Mouse (Mus musculus) heart, embryonic 15.5 days (tissue): Measurements from ENCODE around the gene Vav2. TPM values are rescaled to one million over a fixed set of nuclear protein-coding genes. Genes with fewer than 3 reads are reported as not detected.

ENCODE experiments used
- ATAC-seq: fragments of 200-750 bp; cut with Nextera tagmentation; replicated peaks from 2 replicates; pipeline ENCODE4 v1.8.0; 2017; ENCODE audit warnings: low read depth, moderate TSS enrichment; ENCODE audit not compliant: insufficient number of reproducible peaks, insufficient read depth, low FRiP score
- H3K27ac ChIP-seq: fragments of 300-500 bp; sonication (generic); 2 replicates; pipeline ENCODE4 v1.5.1; 2015; ENCODE audit warnings: mild to moderate bottlenecking, inconsistent platforms
- H3K27me3 ChIP-seq: fragments of 300-500 bp; sonication (generic); 2 replicates; pipeline ENCODE4 v1.6.1; 2015; ENCODE audit warnings: inconsistent platforms
- H3K36me3 ChIP-seq: fragments of 300-500 bp; sonication (generic); 2 replicates; pipeline ENCODE4 v1.6.1; 2015; ENCODE audit warnings: mild to moderate bottlenecking, inconsistent platforms
- H3K4me1 ChIP-seq: fragments of 300-500 bp; sonication (generic); replicated peaks from 2 replicates; pipeline ENCODE4 v1.6.1; 2015; ENCODE audit warnings: inconsistent platforms
- H3K4me2 ChIP-seq: fragments of 300-500 bp; sonication (generic); 2 replicates; pipeline ENCODE4 v1.6.1; 2015; ENCODE audit warnings: inconsistent platforms, mild to moderate bottlenecking, moderate library complexity
- H3K4me3 ChIP-seq: fragments of 300-500 bp; sonication (generic); 2 replicates; pipeline ENCODE4 v1.5.1; 2015; ENCODE audit warnings: mild to moderate bottlenecking, inconsistent platforms
- H3K9ac ChIP-seq: fragments of 300-500 bp; sonication (generic); 2 replicates; pipeline ENCODE4 v1.6.1; 2015; ENCODE audit warnings: mild to moderate bottlenecking, inconsistent platforms
- H3K9me3 ChIP-seq: fragments of 300-500 bp; sonication (generic); replicated peaks from 2 replicates; pipeline ENCODE4 v1.6.1; 2016; ENCODE audit warnings: inconsistent platforms
- WGBS: fragments of 180-500 bp; shearing (Covaris S2); methylation state at CpG from one replicate; pipeline ENCODE4 v1.1.7; 2015; ENCODE audit warnings: mixed read lengths; 5-methylcytosine and 5-hydroxymethylcytosine counted together
- polyA plus RNA-seq: library from polyadenylated mRNA; unstranded; fragments of >200 nt; fragmentation: Nextera tagmentation; extraction: Ambion mirVana; gene quantifications from 2 replicates; pipeline ENCODE4 v1.2.1, GENCODE M21; 2015

Vav2 gene
- polyA plus RNA-seq, 1 experiment from 2014 or later: 3.1 TPM

DNA sequence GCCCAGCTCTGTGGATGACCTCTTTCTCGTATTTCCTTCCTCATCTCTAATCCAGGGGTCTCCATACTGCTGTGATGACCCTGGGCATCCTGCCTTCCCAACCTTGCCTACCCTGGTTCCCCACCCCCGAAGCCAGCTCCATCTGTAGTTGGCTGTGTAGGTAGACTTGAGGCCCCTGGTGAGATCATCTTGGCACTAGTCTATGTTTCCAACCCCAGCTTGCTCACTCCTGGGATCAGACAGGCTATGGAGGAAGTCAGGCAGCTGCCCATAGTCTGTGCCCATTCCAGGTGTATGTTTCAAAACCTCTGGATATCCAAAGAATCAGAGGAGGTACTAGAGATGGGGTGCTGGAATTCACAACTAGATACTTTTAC lies 179.4 kb downstream of the Vav2 start:
- WGBS: 25% methylated on average over 2 of the region's 2 CpGs
- H3K4me3 ChIP-seq: peak overlapping the region; percentile 22; the same call in 1 of the 2 replicates
- peak overlapping the region; percentile 51; the same call in 1 of the 2 replicates for H3K9ac ChIP-seq
- no peaks in the 10 kb centered on the region for H3K27me3 ChIP-seq
- peak; percentile 67 for ATAC-seq
- no peaks in the 10 kb centered on the region for H3K9me3 ChIP-seq
- H3K4me2 ChIP-seq: peak overlapping the region; percentile 60
- no peaks in the 10 kb centered on the region for H3K36me3 ChIP-seq
- H3K27ac ChIP-seq: peak overlapping the region; percentile 83
- peaks cover 25% of the 10 kb centered on the region for H3K4me1 ChIP-seq

DNA sequence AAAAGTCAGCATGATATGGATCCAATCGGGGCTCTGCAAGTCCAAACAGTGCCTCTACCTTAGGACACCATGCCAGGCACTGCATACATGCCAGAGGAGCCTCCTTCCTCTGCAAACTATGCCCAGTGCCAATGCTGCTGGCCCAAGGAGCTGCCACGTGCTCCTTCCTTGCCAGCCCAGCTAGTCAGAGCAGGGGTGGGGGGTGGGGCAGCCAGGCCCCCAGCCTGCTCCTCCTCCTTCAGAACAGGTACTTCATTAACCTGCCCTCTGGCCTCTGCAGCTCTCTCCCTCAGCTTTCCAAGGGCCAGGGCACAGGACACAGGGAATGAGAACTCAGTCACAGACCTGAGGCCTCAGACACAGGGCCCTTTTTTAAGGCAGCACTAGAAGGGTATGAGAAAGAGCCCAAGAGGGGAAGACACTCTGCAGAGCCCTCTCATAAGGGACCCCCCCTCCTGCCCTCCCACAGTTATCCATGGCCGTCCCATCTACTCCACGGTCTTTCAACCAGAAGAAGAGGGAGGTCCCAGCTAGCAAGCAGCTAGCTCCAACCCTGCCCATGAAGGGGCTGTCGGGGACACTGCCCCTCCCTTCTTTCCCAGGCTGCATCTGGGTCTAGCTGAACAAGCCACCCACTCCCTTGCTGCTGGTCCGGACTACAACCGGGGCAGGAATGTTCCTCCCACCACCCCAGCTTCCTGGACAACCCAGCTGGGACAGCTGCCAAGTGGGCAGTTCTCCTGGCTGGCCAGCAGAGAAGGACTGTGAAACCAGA lies 179.9 kb downstream of the Vav2 start:
- Histone ChIP-seq H3K36me3 (no peaks in the 10 kb centered on the region), H3K4me3 (peak overlapping the region; percentile 22), H3K9me3 (no peaks in the 10 kb centered on the region), H3K4me2 (peak overlapping the region; percentile 60), H3K27me3 (no peaks in the 10 kb centered on the region), H3K9ac (peak overlapping the region; percentile 51), H3K27ac (peak overlapping the region; percentile 83), H3K4me1 (peaks cover 25% of the 10 kb centered on the region)
- WGBS: 19% methylated on average over 7 of the region's 7 CpGs
- peak; percentile 92 for ATAC-seq

DNA sequence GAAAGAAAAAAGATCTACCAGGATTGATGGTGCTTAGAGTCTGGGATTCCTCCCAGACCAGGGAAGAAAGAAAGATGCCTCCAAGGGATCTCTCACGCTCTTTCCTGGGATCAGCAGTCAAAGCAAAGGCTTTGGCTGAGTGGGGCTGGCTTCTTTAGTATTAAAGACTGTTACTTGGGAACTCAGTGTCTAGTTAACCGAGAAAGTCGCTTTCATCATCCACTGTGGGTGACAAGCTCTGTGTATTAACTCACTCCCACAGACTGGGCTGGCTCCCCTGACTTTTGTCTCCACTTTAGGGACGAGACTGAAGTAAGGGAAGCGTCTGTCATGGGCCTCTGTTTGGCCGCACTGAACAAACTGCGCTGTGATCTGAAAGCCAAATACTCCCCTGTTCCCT lies 180.9 kb downstream of the Vav2 start:
- Histone ChIP-seq H3K4me3 (peak overlapping the region; percentile 11; the same call in 1 of the 2 replicates), H3K27ac (no peak overlapping the region), H3K36me3 (no peaks in the 10 kb centered on the region), H3K9ac (0 out of 2 replicates have a peak overlapping the region, but pooled peaks have one; percentile 51), H3K4me1 (peaks cover 25% of the 10 kb centered on the region), H3K4me2 (peak overlapping the region; percentile 60), H3K9me3 (no peaks in the 10 kb centered on the region), H3K27me3 (no peaks in the 10 kb centered on the region)
- no peak for ATAC-seq
- 59% methylated on average over 7 of the region's 7 CpGs for WGBS

DNA sequence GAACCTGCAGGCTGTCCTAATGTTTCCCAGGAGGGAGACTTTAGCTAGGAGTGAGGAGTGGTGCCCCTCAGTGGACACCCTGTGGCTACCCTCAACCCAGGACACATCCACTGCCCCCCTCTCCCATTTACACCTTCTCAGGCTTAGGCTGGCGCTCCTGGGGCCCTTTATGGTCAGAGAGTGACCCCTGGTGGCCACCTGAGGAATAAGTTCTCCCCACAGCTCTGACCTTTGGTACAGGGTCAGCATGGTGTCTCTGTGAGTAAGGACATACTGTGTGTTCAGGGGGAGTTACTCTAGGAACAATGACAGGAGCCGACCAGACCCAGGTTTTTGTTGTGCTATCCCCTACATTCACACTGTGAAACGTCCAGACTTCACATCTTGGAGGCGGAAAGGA lies 189.5 kb downstream of the Vav2 start:
- ATAC-seq: no peak

DNA sequence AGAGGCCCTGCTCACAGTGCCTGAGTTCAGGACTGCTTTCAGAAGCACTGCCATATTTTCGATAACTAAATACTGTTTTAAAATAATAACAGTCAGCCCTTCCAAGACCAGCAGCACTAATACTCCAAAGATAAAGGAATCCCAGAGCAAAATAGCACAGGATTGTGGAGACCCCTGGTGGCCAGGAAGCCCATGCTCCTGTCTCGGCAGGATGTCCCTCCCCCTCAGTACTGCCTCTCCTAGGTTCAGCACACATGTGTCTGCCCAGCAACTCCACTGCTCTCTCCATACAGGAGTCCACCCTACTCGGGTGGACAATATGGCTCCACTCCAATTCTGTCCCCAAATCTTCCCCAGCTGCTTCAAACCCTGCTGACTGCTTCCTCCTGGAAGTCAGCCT lies 191.1 kb downstream of the Vav2 start:
- WGBS: 23% methylated on average over 3 of the region's 3 CpGs
- Histone ChIP-seq H3K4me3 (no peak overlapping the region), H3K9ac (no peak overlapping the region), H3K4me2 (no peak overlapping the region), H3K27ac (no peak overlapping the region), H3K4me1 (peaks cover 19% of the 10 kb centered on the region), H3K36me3 (no peaks in the 10 kb centered on the region), H3K27me3 (no peaks in the 10 kb centered on the region), H3K9me3 (no peaks in the 10 kb centered on the region)
- no peak for ATAC-seq

More for the DNA sequence above, 189.5 kb downstream of the Vav2 start:
- Histone ChIP-seq H3K27ac (no peak overlapping the region), H3K4me2 (no peak overlapping the region), H3K9ac (no peak overlapping the region), H3K4me3 (no peak overlapping the region), H3K9me3 (no peaks in the 10 kb centered on the region), H3K27me3 (no peaks in the 10 kb centered on the region), H3K36me3 (no peaks in the 10 kb centered on the region), H3K4me1 (peaks cover 10% of the 10 kb centered on the region)
- 31% methylated on average over 4 of the region's 4 CpGs for WGBS

DNA sequence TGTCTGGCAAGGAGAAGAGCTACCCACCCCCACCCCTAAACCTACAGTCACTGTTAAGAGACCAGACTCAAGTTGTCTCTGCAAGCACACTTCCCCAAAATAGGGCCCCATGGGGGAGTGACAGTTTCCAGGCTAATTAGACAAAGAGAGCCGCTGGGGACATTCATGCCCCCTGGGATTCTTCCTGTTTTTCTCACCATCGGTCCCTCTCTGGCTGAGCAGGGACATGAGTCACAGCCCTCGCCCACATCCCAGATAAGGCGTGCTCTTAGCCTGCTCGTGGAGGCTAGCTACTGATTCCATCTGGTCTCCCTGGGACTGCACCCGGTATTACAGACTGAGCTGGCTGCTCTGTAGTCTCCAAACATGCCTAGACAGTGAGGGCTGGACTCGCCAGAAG lies 194.5 kb downstream of the Vav2 start:
- ATAC-seq: peak; percentile 43; the same call in 1 of the 2 replicates
- Histone ChIP-seq H3K4me3 (no peak overlapping the region), H3K36me3 (no peaks in the 10 kb centered on the region), H3K27ac (peak overlapping the region; percentile 28), H3K27me3 (no peaks in the 10 kb centered on the region), H3K4me1 (peaks cover 19% of the 10 kb centered on the region), H3K9me3 (no peaks in the 10 kb centered on the region), H3K4me2 (no peak overlapping the region), H3K9ac (no peak overlapping the region)
- 11% methylated on average over 7 of the region's 7 CpGs for WGBS

DNA sequence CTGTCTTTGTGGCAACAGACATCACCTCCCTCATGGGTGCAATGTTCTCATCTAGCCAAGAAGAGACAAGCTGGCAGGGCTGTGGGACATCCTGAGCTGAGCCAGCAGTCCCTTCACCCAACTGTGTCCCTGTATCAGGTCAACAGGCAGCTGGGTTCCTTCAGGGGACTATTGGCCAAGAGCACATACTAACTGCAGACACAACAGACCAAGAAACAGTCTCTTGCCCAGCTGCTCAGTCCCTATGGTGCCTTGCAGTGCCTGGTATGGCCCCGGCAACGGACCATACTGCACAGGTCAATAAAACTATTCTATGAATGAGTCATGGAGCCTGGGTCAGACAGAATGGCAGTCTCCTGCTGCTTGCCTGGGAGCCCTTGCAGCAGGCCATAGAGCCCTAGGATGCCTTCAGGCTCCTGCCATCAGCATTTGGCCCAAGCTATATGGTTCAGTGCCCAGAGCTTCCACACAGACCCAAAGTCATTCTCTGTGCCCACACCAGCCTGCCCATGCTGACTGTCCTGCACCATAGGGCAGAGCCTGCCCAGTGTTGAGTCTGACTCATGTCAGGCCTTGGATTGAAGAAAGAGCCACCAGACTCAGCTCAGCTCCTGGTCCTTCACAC lies 197.2 kb downstream of the Vav2 start:
- Histone ChIP-seq H3K4me3 (no peak overlapping the region), H3K4me2 (no peak overlapping the region), H3K9me3 (no peaks in the 10 kb centered on the region), H3K27me3 (no peaks in the 10 kb centered on the region), H3K36me3 (no peaks in the 10 kb centered on the region), H3K4me1 (peaks cover 23% of the 10 kb centered on the region), H3K27ac (no peak overlapping the region), H3K9ac (no peak overlapping the region)
- ATAC-seq: no peak
- WGBS: 92% methylated on average over 2 of the region's 2 CpGs

DNA sequence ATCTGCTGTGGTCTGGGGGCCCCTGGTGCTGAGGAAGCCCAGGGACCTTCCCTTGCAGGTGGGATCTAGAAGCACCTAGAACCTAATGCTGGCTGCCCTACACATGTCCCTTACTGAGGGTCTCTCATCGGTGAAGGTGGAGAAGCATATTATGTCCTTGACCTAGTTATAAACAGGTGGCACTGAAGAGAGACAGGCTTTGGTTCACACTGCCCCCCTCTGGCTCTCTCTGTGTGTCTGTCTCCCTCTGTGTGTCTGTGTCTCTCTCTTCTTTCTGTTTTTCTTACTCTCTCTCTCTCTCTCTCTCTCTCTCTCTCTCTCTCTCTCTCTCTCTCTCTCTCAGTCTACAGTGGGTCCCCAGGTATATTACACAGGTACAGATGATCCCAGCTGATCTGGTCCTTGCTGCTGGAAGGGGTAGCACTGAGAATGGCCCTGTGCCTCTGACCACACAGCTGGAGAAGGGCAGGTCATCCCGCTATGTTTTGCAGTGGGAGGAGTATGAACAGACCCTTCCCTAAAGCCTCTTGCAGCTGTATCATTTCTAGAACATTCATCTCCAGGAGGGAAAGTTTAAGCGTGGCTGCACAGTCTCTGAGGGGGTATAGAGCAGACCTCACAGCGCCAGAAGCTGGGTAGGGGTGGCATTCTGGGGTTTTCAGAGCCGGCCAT lies 197.9 kb downstream of the Vav2 start:
- ATAC-seq: no peak
- Histone ChIP-seq H3K27ac (no peak overlapping the region), H3K9me3 (no peaks in the 10 kb centered on the region), H3K36me3 (no peaks in the 10 kb centered on the region), H3K4me1 (peaks cover 23% of the 10 kb centered on the region), H3K4me3 (no peak overlapping the region), H3K9ac (0 out of 2 replicates have a peak overlapping the region, but pooled peaks have one; percentile 5), H3K4me2 (no peak overlapping the region), H3K27me3 (no peaks in the 10 kb centered on the region)
- WGBS: 76% methylated on average over 5 of the region's 5 CpGs

DNA sequence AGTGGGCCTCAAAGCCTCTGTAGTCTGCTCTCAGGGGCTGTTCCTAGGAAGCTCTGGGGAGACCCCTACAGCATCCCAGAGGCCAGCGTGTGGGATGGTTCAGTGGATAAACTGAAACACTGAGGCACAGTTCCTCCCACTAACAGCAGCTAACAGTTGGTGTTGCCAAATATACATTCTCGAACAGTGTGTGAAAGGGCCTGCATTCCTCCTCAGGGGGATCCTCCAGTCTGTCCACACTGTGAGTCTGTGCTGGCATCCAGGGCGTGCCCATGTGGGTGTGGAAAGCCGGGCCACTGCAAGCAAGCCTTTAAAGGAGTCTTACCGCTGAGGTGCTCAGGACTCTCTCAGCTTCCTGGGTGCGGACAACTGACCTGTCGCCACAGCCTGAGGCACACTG lies 200.3 kb downstream of the Vav2 start:
- Histone ChIP-seq H3K4me2 (no peak overlapping the region), H3K36me3 (no peaks in the 10 kb centered on the region), H3K27me3 (no peaks in the 10 kb centered on the region), H3K9me3 (no peaks in the 10 kb centered on the region), H3K4me3 (no peak overlapping the region), H3K4me1 (peaks cover 5% of the 10 kb centered on the region), H3K9ac (no peak overlapping the region), H3K27ac (no peak overlapping the region)
- 58% methylated on average over 7 of the region's 7 CpGs for WGBS
- peak; percentile 47; the same call in 1 of the 2 replicates for ATAC-seq

DNA sequence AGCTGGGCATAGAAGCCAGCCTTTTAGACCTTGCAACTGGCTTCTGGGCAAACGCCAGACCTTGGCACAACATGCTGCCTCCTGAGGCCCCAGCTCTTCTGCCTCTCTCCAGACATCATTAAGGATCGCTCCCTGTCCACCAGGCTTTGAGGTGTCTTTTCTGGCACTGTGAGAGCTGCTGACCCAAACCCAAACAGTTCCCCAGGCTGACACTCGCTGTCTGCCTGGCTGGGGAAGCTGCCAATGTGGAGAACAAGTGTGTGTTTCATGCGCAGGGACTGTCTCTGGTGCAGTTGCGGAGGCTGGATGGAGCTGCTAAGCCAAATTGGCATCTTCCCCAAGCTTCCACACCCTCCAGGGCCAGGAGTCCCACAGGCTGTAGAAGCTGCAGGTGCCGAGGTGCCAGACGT lies 203.8 kb downstream of the Vav2 start:
- WGBS: 81% methylated on average over 7 of the region's 7 CpGs
- H3K27me3 ChIP-seq: no peaks in the 10 kb centered on the region
- H3K27ac ChIP-seq: no peak overlapping the region
- H3K36me3 ChIP-seq: no peaks in the 10 kb centered on the region
- ATAC-seq: no peak
- no peak overlapping the region for H3K9ac ChIP-seq
- H3K9me3 ChIP-seq: no peaks in the 10 kb centered on the region
- peaks cover 18% of the 10 kb centered on the region for H3K4me1 ChIP-seq
- H3K4me2 ChIP-seq: no peak overlapping the region
- H3K4me3 ChIP-seq: no peak overlapping the region

DNA sequence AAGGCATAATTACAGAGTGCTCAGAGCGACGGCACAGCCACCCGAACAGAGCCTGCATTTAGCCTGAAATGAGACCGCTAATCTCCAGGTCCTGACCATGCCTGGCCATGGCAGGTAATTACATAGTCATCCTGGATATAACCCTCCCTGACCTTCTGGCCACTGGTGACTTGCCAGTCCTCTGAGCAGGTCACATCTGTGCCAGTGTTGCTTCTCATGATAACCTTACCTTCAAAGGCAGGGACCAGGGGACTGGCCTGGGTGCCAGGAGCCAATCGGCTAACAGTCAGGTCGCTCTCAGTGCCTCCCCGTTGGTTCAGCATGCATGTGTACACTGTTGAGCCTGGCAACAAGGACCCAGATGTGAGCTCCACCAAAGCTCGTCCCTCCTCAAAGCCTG lies 208.3 kb downstream of the Vav2 start:
- Histone ChIP-seq H3K36me3 (no peaks in the 10 kb centered on the region), H3K4me3 (no peak overlapping the region), H3K27me3 (no peaks in the 10 kb centered on the region), H3K4me1 (peaks cover 31% of the 10 kb centered on the region), H3K9ac (no peak overlapping the region), H3K27ac (peak overlapping the region; percentile 80), H3K9me3 (no peaks in the 10 kb centered on the region), H3K4me2 (no peak overlapping the region)
- ATAC-seq: no peak
- WGBS: 78% methylated on average over 8 of the region's 8 CpGs
